In genomic region chr1:157416628-157417027, GRCm38 (mm10) we compare ENCODE assay signal across 23 mouse cellular contexts. TPM values are rescaled to one million over a fixed set of nuclear protein-coding genes. Genes with fewer than 3 reads are reported as not detected.
A peak's percentile ranks its signal among the peaks of the same experiment; 100 is the strongest.
DNase-seq lines count a peak whose midpoint lies in the region; ATAC-seq and TF ChIP-seq lines count a peak whose summit lies in the region.
"Had no signal": no experiment of that assay in that cellular context is flagged by ENCODE, and none has a peak within 500 bp of the region (broad histone marks: within the 10 kb centered on the region; RNA-seq: fewer than 3 reads in every experiment).

No protein-coding gene starts in this region.

- no peak overlapping the region for H3K9ac ChIP-seq in heart, postnatal 0 days (replicated peaks; ENCODE audit: low read depth, low read length)
- no peak overlapping the region for H3K9ac ChIP-seq in liver, adult 2 months (ENCODE audit: low read depth, low read length)
- H3K9ac ChIP-seq in liver, postnatal 0 days (replicated peaks), result no peak overlapping the region
- H3K9ac ChIP-seq: embryonic facial prominence, embryonic 12.5 days; forebrain, postnatal 0 days; hindbrain, embryonic 14.5 days; lung, embryonic 15.5 days; midbrain, embryonic 13.5 days had no signal

- H3K36me3 ChIP-seq in heart, postnatal 0 days (replicated peaks; ENCODE audit: control insufficient read depth, insufficient read depth, low read length), result peaks cover 9% of the 10 kb centered on the region
- peaks cover 4% of the 10 kb centered on the region; the same call in 1 of the 2 replicates for H3K36me3 ChIP-seq in liver, adult 2 months (ENCODE audit: control insufficient read depth, insufficient read depth, low read length)
- no peaks in the 10 kb centered on the region for H3K36me3 ChIP-seq in liver, postnatal 0 days (replicated peaks; ENCODE audit: insufficient read depth, low read length)
- H3K36me3 ChIP-seq: embryonic facial prominence, embryonic 12.5 days had no signal

- no peak for TF ChIP-seq POLR2A in liver, adult 2 months (IDR thresholded peaks at IDR 0.05; ENCODE audit: extremely low read depth, insufficient read depth, low read length)

- H3K4me2 ChIP-seq in heart, postnatal 0 days (ENCODE audit: low read depth, low read length), result no peak overlapping the region
- no peak overlapping the region for H3K4me2 ChIP-seq in liver, postnatal 0 days (ENCODE audit: low read depth, low read length)
- H3K4me2 ChIP-seq: embryonic facial prominence, embryonic 12.5 days; hindbrain, embryonic 14.5 days; liver, embryonic 11.5 days; midbrain, embryonic 13.5 days had no signal

- no peaks in the 10 kb centered on the region for H3K27me3 ChIP-seq in heart, postnatal 0 days (ENCODE audit: control insufficient read depth, insufficient read depth, low read length)
- no peaks in the 10 kb centered on the region for H3K27me3 ChIP-seq in liver, adult 2 months (ENCODE audit: control insufficient read depth, insufficient read depth, low read length)
- H3K27me3 ChIP-seq in liver, postnatal 0 days (ENCODE audit: insufficient read depth, low read length), result no peaks in the 10 kb centered on the region
- H3K27me3 ChIP-seq: embryonic facial prominence, embryonic 12.5 days; lung, embryonic 15.5 days; midbrain, embryonic 13.5 days had no signal

- no peak for ATAC-seq in heart, postnatal 0 days (ENCODE audit: insufficient read depth, low read depth)
- no peak for ATAC-seq in liver, postnatal 0 days
- ATAC-seq: forebrain, postnatal 0 days; midbrain, embryonic 13.5 days had no signal

- TF ChIP-seq EP300 in heart, postnatal 0 days (IDR thresholded peaks at IDR 0.05; ENCODE audit: low read depth), result no peak
- no peak for TF ChIP-seq EP300 in liver, postnatal 0 days (IDR thresholded peaks at IDR 0.05; ENCODE audit: low read depth)

- no peak for TF ChIP-seq CTCF in heart, postnatal 0 days (IDR thresholded peaks at IDR 0.05; ENCODE audit: low read depth)
- TF ChIP-seq CTCF in liver, adult 2 months (IDR thresholded peaks at IDR 0.05; ENCODE audit: low read depth, low read length), result no peak
- TF ChIP-seq CTCF in liver, postnatal 0 days (IDR thresholded peaks at IDR 0.05; ENCODE audit: low read depth), result no peak

- WGBS in heart, postnatal 0 days, result 65% methylated on average over 2 of the region's 2 CpGs
- WGBS in liver, adult 2 months, result 78% methylated on average over 2 of the region's 2 CpGs
- WGBS in liver, postnatal 0 days (ENCODE audit: insufficient replicate concordance), result 78% methylated on average over 2 of the region's 2 CpGs

- intact Hi-C loops in heart, postnatal 36 days (cut with DNase I), result no loop called here

- H3K4me3 ChIP-seq in heart, postnatal 0 days (ENCODE audit: low read depth, low read length), result no peak overlapping the region
- no peak overlapping the region for H3K4me3 ChIP-seq in liver, adult 2 months (ENCODE audit: insufficient read depth, low read depth, low read length)
- H3K4me3 ChIP-seq in liver, postnatal 0 days (ENCODE audit: low read depth, low read length), result no peak overlapping the region
- H3K4me3 ChIP-seq: embryonic facial prominence, embryonic 12.5 days; lung, embryonic 15.5 days; megakaryocyte, embryonic 14.5 days; midbrain, embryonic 13.5 days had no signal

- DNase-seq in heart, adult 11 months, result peak; percentile 91
- DNase-seq in heart, adult 8-10 months (ENCODE audit: low spot score), result no peak
- DNase-seq in heart, postnatal 0 days (ENCODE audit: low spot score), result no peak
- DNase-seq in heart, postnatal 36 days, result no peak
- peak; percentile 27 for DNase-seq in liver, adult 2 months (ENCODE audit: extremely low read depth, low read depth, low spot score)
- DNase-seq in liver, postnatal 0 days, result no peak
- peak; percentile 33 for DNase-seq in lung, postnatal 36 days
- DNase-seq: adrenal gland, postnatal 10 days; cerebellum, adult 2 months; cerebellum, postnatal 25 days; forebrain, postnatal 0 days; gastrocnemius, postnatal 25 days; kidney, adult 9 months; right cerebral cortex, postnatal 14 days; thymus, adult 2 months; thymus, postnatal 4 days had no signal

- peaks cover 19% of the 10 kb centered on the region for H3K4me1 ChIP-seq in heart, postnatal 0 days (ENCODE audit: control insufficient read depth, insufficient read depth)
- no peaks in the 10 kb centered on the region for H3K4me1 ChIP-seq in liver, adult 2 months (ENCODE audit: control insufficient read depth, insufficient read depth, low read length)
- H3K4me1 ChIP-seq in liver, postnatal 0 days (ENCODE audit: insufficient read depth), result no peaks in the 10 kb centered on the region
- H3K4me1 ChIP-seq: lung, embryonic 15.5 days had no signal

- peak overlapping the region; percentile 83 for H3K27ac ChIP-seq in heart, postnatal 0 days (ENCODE audit: low read depth)
- peak overlapping the region; percentile 61 for H3K27ac ChIP-seq in liver, adult 2 months (replicated peaks; ENCODE audit: insufficient read depth, low read depth, low read length)
- no peak overlapping the region for H3K27ac ChIP-seq in liver, postnatal 0 days (ENCODE audit: low read depth)
- H3K27ac ChIP-seq: embryonic facial prominence, embryonic 12.5 days; hindbrain, embryonic 14.5 days; midbrain, embryonic 13.5 days; stomach, postnatal 0 days had no signal

- H3K79me2 ChIP-seq in liver, adult 2 months (ENCODE audit: control insufficient read depth, insufficient read depth, low read length), result no peaks in the 10 kb centered on the region

- no peaks in the 10 kb centered on the region for H3K9me3 ChIP-seq in heart, postnatal 0 days (replicated peaks; ENCODE audit: control insufficient read depth, low read length)
- no peaks in the 10 kb centered on the region for H3K9me3 ChIP-seq in liver, postnatal 0 days (ENCODE audit: low read length)
- H3K9me3 ChIP-seq: embryonic facial prominence, embryonic 12.5 days; lung, embryonic 15.5 days; megakaryocyte, embryonic 14.5 days; midbrain, embryonic 13.5 days had no signal

RNA-seq across cellular contexts. Expression of gene Rasal2, which starts 4.2 kb away (rescaled TPM):
- total RNA-seq in heart, adult 8-10 months (2022), result 10 to 100 TPM; 20.2 to 26.5 (median 21.6) TPM
- 28.9 and 35.9 TPM in 2 replicates for total RNA-seq in heart, postnatal 0 days (2014; rRNA removed; ENCODE audit: low replicate concordance)
- 18.5 and 20.2 TPM in 2 replicates for polyA plus RNA-seq in heart, postnatal 0 days (2015; fragmentation: Nextera tagmentation; extraction: Ambion mirVana)
- total RNA-seq in heart, postnatal 36 days (2021), result 10 to 100 TPM; 25.4 to 35.8 TPM
- 9.1 and 10.2 TPM in 2 replicates for total RNA-seq in liver, adult 2 months (2014; rRNA removed)
- polyA plus RNA-seq in liver, adult 2 months (2012; rRNA removed), result 0.90 and 1.2 TPM in 2 replicates
- polyA plus RNA-seq in liver, postnatal 0 days (2015; fragmentation: Nextera tagmentation; extraction: Ambion mirVana), result 10.7 and 12.5 TPM in 2 replicates

RNA-seq across cellular contexts. Expression of gene Cryzl2, which starts 41.7 kb away (rescaled TPM):
- total RNA-seq in heart, adult 8-10 months (2022), result 10 to 100 TPM in 3 of 4 experiments, 1 to 10 TPM in 1; 9.6 to 11.9 (median 10.7) TPM
- total RNA-seq in heart, postnatal 0 days (2014; rRNA removed; ENCODE audit: low replicate concordance), result 31.0 and 45.7 TPM in 2 replicates
- polyA plus RNA-seq in heart, postnatal 0 days (2015; fragmentation: Nextera tagmentation; extraction: Ambion mirVana), result 38.1 and 38.5 TPM in 2 replicates
- 1 to 10 TPM; 7.3 to 8.4 TPM for total RNA-seq in heart, postnatal 36 days (2021)
- 21.4 and 22.7 TPM in 2 replicates for total RNA-seq in liver, adult 2 months (2014; rRNA removed)
- 31.0 and 32.2 TPM in 2 replicates for polyA plus RNA-seq in liver, adult 2 months (2012; rRNA removed)
- 9.5 TPM in 2 replicates for polyA plus RNA-seq in liver, postnatal 0 days (2015; fragmentation: Nextera tagmentation; extraction: Ambion mirVana)

Comparison
In these comparisons a context has a peak if more than half of its experiments do, and no peak if none do; other contexts are left out.
1. DNase-seq: peak in heart, adult 11 months (single experiment), liver, adult 2 months (single experiment) and lung, postnatal 36 days (single experiment); none in heart, adult 8-10 months (single experiment), heart, postnatal 0 days (single experiment), heart, postnatal 36 days (0 of 2) and liver, postnatal 0 days (single experiment).